Mouse (Mus musculus) left cerebral cortex, postnatal 10 days (tissue): ENCODE measurements around the gene D5Ertd579e. TPM values are rescaled to one million over a fixed set of nuclear protein-coding genes. Genes with fewer than 3 reads are reported as not detected.

ENCODE experiments used
- DNase-seq, 2 experiments: peaks; one replicate each; pipeline ENCODE4 v3.0.0; 2021 to 2022; ENCODE audit warnings: low spot score in 2 of 2, mixed read lengths in 1 of 2; ENCODE audit errors: extremely low spot score in 1 of 2
- intact Hi-C: fragments of 180-260 bp; cut with DNase I; formaldehyde crosslinking; loops from one replicate; pipeline ENCODE4 v1.15.1; 2025
- total RNA-seq, 2 experiments: library from RNA; stranded (reverse); gene quantifications; 2 replicates each; pipeline ENCODE4 v1.2.3; 2021

D5Ertd579e gene
- total RNA-seq, 2 experiments from 2014 or later, result 81.2 to 81.7 TPM

GRCm38 (mm10) chr5:36561509-36561908, 134.3 kb downstream of the D5Ertd579e start:
- intact Hi-C loops, result no loop called here
- DNase-seq, result no peak

- intact Hi-C loops, result no loop called here
These were observed 135.3 kb downstream of the D5Ertd579e start for GRCm38 (mm10) chr5:36560490-36560889.

GRCm38 (mm10) chr5:36559510-36560235, 136.2 kb downstream of the D5Ertd579e start:
- intact Hi-C loops, result no loop called here
- DNase-seq, result no peak

More at GRCm38 (mm10) chr5:36560490-36560889, 135.3 kb downstream of the D5Ertd579e start:
- no peak for DNase-seq

- no peak for DNase-seq
- intact Hi-C loops, result no loop called here
These were observed 136.7 kb downstream of the D5Ertd579e start for GRCm38 (mm10) chr5:36559106-36559505.

- DNase-seq, result no peak
- intact Hi-C loops, result no loop called here
These were observed 137.3 kb downstream of the D5Ertd579e start for GRCm38 (mm10) chr5:36558526-36558925.

GRCm38 (mm10) chr5:36557584-36558308, 138.1 kb downstream of the D5Ertd579e start:
- intact Hi-C loops, result no loop called here
- no peak for DNase-seq

GRCm38 (mm10) chr5:36556906-36557305, 138.9 kb downstream of the D5Ertd579e start:
- intact Hi-C loops, result no loop called here
- no peak for DNase-seq

- DNase-seq, result no peak
- intact Hi-C loops, result no loop called here
These were observed 139.5 kb downstream of the D5Ertd579e start for GRCm38 (mm10) chr5:36556289-36556688.

GRCm38 (mm10) chr5:36554496-36554895, 141.3 kb downstream of the D5Ertd579e start:
- no peak for DNase-seq
- intact Hi-C loops, result no loop called here

- intact Hi-C loops, result no loop called here
- no peak for DNase-seq
These were observed 141.9 kb downstream of the D5Ertd579e start for GRCm38 (mm10) chr5:36553886-36554285.

GRCm38 (mm10) chr5:36553056-36553606, 142.7 kb downstream of the D5Ertd579e start:
- DNase-seq, result no peak
- intact Hi-C loops, result no loop called here

GRCm38 (mm10) chr5:36552391-36552790, 143.4 kb downstream of the D5Ertd579e start:
- no peak for DNase-seq
- intact Hi-C loops, result no loop called here

Other genes with a start within 250 kb of the D5Ertd579e start
- gene Grpel1, start 231.0 kb downstream of the D5Ertd579e start, total RNA-seq, result 10 to 100 TPM; 21.8 to 22.6 TPM
- gene Tada2b, start 211.7 kb downstream of the D5Ertd579e start, total RNA-seq, result 10 to 100 TPM; 29.7 to 31.6 TPM
- 1 to 10 TPM; 1.4 TPM for gene Ccdc96, start 211.4 kb downstream of the D5Ertd579e start, total RNA-seq
- 10 to 100 TPM; 89.7 to 95.6 TPM for gene Tbc1d14, start 102.7 kb downstream of the D5Ertd579e start, total RNA-seq
- gene Bloc1s4, start 52.6 kb upstream of the D5Ertd579e start, total RNA-seq, result 10 to 100 TPM; 16.5 to 20.7 TPM
- gene Mrfap1, start 100.7 kb upstream of the D5Ertd579e start, total RNA-seq, result 100 to 1,000 TPM; 454 to 457 TPM
- 10 to 100 TPM; 18.2 to 23.1 TPM for gene Man2b2, start 134.6 kb upstream of the D5Ertd579e start, total RNA-seq
- 100 to 1,000 TPM; 380 to 391 TPM for gene Ppp2r2c, start 172.5 kb upstream of the D5Ertd579e start, total RNA-seq